Mouse (Mus musculus): ENCODE data around the gene Tubb3. TPM values are rescaled to one million over a fixed set of nuclear protein-coding genes. Genes with fewer than 3 reads are reported as not detected.
A peak's percentile ranks its signal among the peaks of the same experiment; 100 is the strongest.

Tubb3 gene
- 24.4 and 24.7 TPM in 2 replicates for polyA plus RNA-seq (2015; fragmentation: Nextera tagmentation; extraction: Ambion mirVana)

GRCm38 (mm10) chr8:123411246-123411645 is at the start of gene Tubb3:
Tubb3 (plus strand) TSS chr8:123411424.
- peaks cover 18% of the 10 kb centered on the region for H3K27me3 ChIP-seq (ENCODE audit: control insufficient read depth, insufficient read depth, low read length)
- peak; percentile 68 for DNase-seq (ENCODE audit: low spot score)
- no peak within 1 kb of the TSS for H3K9ac ChIP-seq (ENCODE audit: low read length)

GRCm38 (mm10) chr8:123373403-123374238 is 37.6 kb upstream of the Tubb3 start, which contains the start of gene Tcf25:
Tcf25 (plus strand) TSS chr8:123373753.
- Histone ChIP-seq H3K4me2 (replicated peaks; ENCODE audit: low read depth) (peak within 1 kb of the TSS; percentile 86), H3K9me3 (ENCODE audit: control insufficient read depth, low read length) (no peaks in the 10 kb centered on the region), H3K4me1 (replicated peaks; ENCODE audit: control insufficient read depth, insufficient read depth) (no peaks in the 10 kb centered on the region), H3K27me3 (ENCODE audit: control insufficient read depth, insufficient read depth, low read length) (no peaks in the 10 kb centered on the region), H3K36me3 (ENCODE audit: control insufficient read depth, insufficient read depth, low read length) (no peaks in the 10 kb centered on the region), H3K27ac (replicated peaks) (peak within 1 kb of the TSS; percentile 98), H3K4me3 (ENCODE audit: low read depth, low read length) (peak within 1 kb of the TSS; percentile 84), H3K9ac (ENCODE audit: low read length) (peak within 1 kb of the TSS; percentile 94)
- TF ChIP-seq EP300 (optimal IDR thresholded peaks at IDR 0.05) (peak; percentile 98), CTCF (IDR thresholded peaks at IDR 0.05; ENCODE audit: low read depth) (peak; percentile 79)
- ATAC-seq (ENCODE audit: low FRiP score, low TSS enrichment): peak; percentile 94
- DNase-seq (ENCODE audit: low spot score): peak; percentile 98
- WGBS: under 1% methylated on average over 72 of the region's 75 CpGs

More at GRCm38 (mm10) chr8:123411246-123411645, at the start of gene Tubb3:
- no peaks in the 10 kb centered on the region for H3K9me3 ChIP-seq (ENCODE audit: control insufficient read depth, low read length)
- ATAC-seq (ENCODE audit: low FRiP score, low TSS enrichment): peak; percentile 57; the same call in 1 of the 2 replicates
- TF ChIP-seq CTCF (IDR thresholded peaks at IDR 0.05; ENCODE audit: low read depth) (no peak), EP300 (optimal IDR thresholded peaks at IDR 0.05) (no peak)
- no peak within 1 kb of the TSS for H3K27ac ChIP-seq (replicated peaks)
- peak within 1 kb of the TSS; percentile 21; the same call in 1 of the 2 replicates for H3K4me3 ChIP-seq (ENCODE audit: low read depth, low read length)
- H3K36me3 ChIP-seq (ENCODE audit: control insufficient read depth, insufficient read depth, low read length): no peaks in the 10 kb centered on the region
- H3K4me1 ChIP-seq (replicated peaks; ENCODE audit: control insufficient read depth, insufficient read depth): no peaks in the 10 kb centered on the region
- 0% methylated on average over 18 of the region's 29 CpGs for WGBS
- H3K4me2 ChIP-seq (replicated peaks; ENCODE audit: low read depth): peak within 1 kb of the TSS; percentile 40

- DNase-seq (ENCODE audit: low spot score): peak; percentile 94
- Histone ChIP-seq H3K4me2 (replicated peaks; ENCODE audit: low read depth) (peak overlapping the region; percentile 86), H3K9ac (ENCODE audit: low read length) (peak overlapping the region; percentile 94), H3K27ac (replicated peaks) (peak overlapping the region; percentile 98), H3K4me1 (replicated peaks; ENCODE audit: control insufficient read depth, insufficient read depth) (no peaks in the 10 kb centered on the region), H3K9me3 (ENCODE audit: control insufficient read depth, low read length) (no peaks in the 10 kb centered on the region), H3K27me3 (ENCODE audit: control insufficient read depth, insufficient read depth, low read length) (no peaks in the 10 kb centered on the region), H3K4me3 (ENCODE audit: low read depth, low read length) (peak overlapping the region; percentile 84), H3K36me3 (ENCODE audit: control insufficient read depth, insufficient read depth, low read length) (no peaks in the 10 kb centered on the region)
- TF ChIP-seq EP300 (optimal IDR thresholded peaks at IDR 0.05) (no peak), CTCF (IDR thresholded peaks at IDR 0.05; ENCODE audit: low read depth) (no peak)
- 0% methylated on average over 14 of the region's 20 CpGs for WGBS
- ATAC-seq (ENCODE audit: low FRiP score, low TSS enrichment): peak; percentile 86
Observed at GRCm38 (mm10) chr8:123374239-123374578, 37.0 kb upstream of the Tubb3 start.

GRCm38 (mm10) chr8:123375701-123376100 is 35.5 kb upstream of the Tubb3 start:
- no peaks in the 10 kb centered on the region for H3K9me3 ChIP-seq (ENCODE audit: control insufficient read depth, low read length)
- no peaks in the 10 kb centered on the region for H3K36me3 ChIP-seq (ENCODE audit: control insufficient read depth, insufficient read depth, low read length)
- no peak for DNase-seq (ENCODE audit: low spot score)
- WGBS: 89% methylated on average over 10 of the region's 10 CpGs
- TF ChIP-seq EP300 (optimal IDR thresholded peaks at IDR 0.05): no peak
- no peak for TF ChIP-seq CTCF (IDR thresholded peaks at IDR 0.05; ENCODE audit: low read depth)
- ATAC-seq (ENCODE audit: low FRiP score, low TSS enrichment): no peak
- H3K4me1 ChIP-seq (replicated peaks; ENCODE audit: control insufficient read depth, insufficient read depth): no peaks in the 10 kb centered on the region
- no peak overlapping the region for H3K27ac ChIP-seq (replicated peaks)
- no peaks in the 10 kb centered on the region for H3K27me3 ChIP-seq (ENCODE audit: control insufficient read depth, insufficient read depth, low read length)
- no peak overlapping the region for H3K4me2 ChIP-seq (replicated peaks; ENCODE audit: low read depth)
- H3K9ac ChIP-seq (ENCODE audit: low read length): no peak overlapping the region
- H3K4me3 ChIP-seq (ENCODE audit: low read depth, low read length): no peak overlapping the region

GRCm38 (mm10) chr8:123376106-123376505 is 35.1 kb upstream of the Tubb3 start:
- Histone ChIP-seq H3K27me3 (ENCODE audit: control insufficient read depth, insufficient read depth, low read length) (no peaks in the 10 kb centered on the region), H3K27ac (replicated peaks) (no peak overlapping the region), H3K4me3 (ENCODE audit: low read depth, low read length) (no peak overlapping the region), H3K36me3 (ENCODE audit: control insufficient read depth, insufficient read depth, low read length) (no peaks in the 10 kb centered on the region), H3K9me3 (ENCODE audit: control insufficient read depth, low read length) (no peaks in the 10 kb centered on the region), H3K4me2 (replicated peaks; ENCODE audit: low read depth) (no peak overlapping the region), H3K9ac (ENCODE audit: low read length) (no peak overlapping the region), H3K4me1 (replicated peaks; ENCODE audit: control insufficient read depth, insufficient read depth) (no peaks in the 10 kb centered on the region)
- 74% methylated on average over 8 of the region's 8 CpGs for WGBS
- TF ChIP-seq CTCF (IDR thresholded peaks at IDR 0.05; ENCODE audit: low read depth) (no peak), EP300 (optimal IDR thresholded peaks at IDR 0.05) (no peak)
- ATAC-seq (ENCODE audit: low FRiP score, low TSS enrichment): no peak
- DNase-seq (ENCODE audit: low spot score): no peak

- no peaks in the 10 kb centered on the region for H3K9me3 ChIP-seq (ENCODE audit: control insufficient read depth, low read length)
- no peaks in the 10 kb centered on the region for H3K4me1 ChIP-seq (replicated peaks; ENCODE audit: control insufficient read depth, insufficient read depth)
- no peak overlapping the region for H3K4me2 ChIP-seq (replicated peaks; ENCODE audit: low read depth)
- no peaks in the 10 kb centered on the region for H3K27me3 ChIP-seq (ENCODE audit: control insufficient read depth, insufficient read depth, low read length)
- peaks cover 24% of the 10 kb centered on the region for H3K36me3 ChIP-seq (ENCODE audit: control insufficient read depth, insufficient read depth, low read length)
- no peak overlapping the region for H3K27ac ChIP-seq (replicated peaks)
- TF ChIP-seq CTCF (IDR thresholded peaks at IDR 0.05; ENCODE audit: low read depth) (no peak), EP300 (optimal IDR thresholded peaks at IDR 0.05) (no peak)
- DNase-seq (ENCODE audit: low spot score): no peak
- WGBS: 83% methylated on average over 4 of the region's 4 CpGs
- no peak overlapping the region for H3K9ac ChIP-seq (ENCODE audit: low read length)
- ATAC-seq (ENCODE audit: low FRiP score, low TSS enrichment): no peak
- H3K4me3 ChIP-seq (ENCODE audit: low read depth, low read length): no peak overlapping the region
Observed at GRCm38 (mm10) chr8:123381711-123382110, 29.5 kb upstream of the Tubb3 start.
